Mouse (Mus musculus) spleen, adult 18-20 months (tissue): Measurements from ENCODE around the gene Olfr1106.

Source experiments
- DNase-seq, 2 experiments: peaks; one replicate each; pipeline ENCODE4 v3.0.0; 2022; ENCODE audit warnings: mixed read lengths in 2 of 2

The Olfr1106 gene

DNA sequence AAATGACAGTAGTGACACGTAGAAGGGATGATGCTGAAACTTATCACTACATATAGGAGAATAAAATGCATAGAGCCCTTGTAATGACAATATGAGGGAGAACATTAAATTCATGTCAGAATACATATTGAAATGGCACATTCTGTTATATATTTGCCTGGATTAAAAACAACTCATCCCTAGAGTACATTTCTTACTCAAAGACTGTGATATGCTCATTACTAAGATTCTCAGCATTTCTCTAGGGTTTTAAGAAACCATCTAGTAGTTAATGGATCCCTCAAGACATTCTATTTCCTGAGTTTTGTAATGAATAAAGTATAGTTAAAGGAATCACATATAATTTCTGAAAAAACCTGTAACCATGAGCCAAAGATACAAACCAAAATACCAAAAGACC is at the start of gene Olfr1106:
Gene Olfr1106, minus strand, starts transcription at position 101 of the 400 bp plus-strand sequence.
- no peak for DNase-seq

DNA sequence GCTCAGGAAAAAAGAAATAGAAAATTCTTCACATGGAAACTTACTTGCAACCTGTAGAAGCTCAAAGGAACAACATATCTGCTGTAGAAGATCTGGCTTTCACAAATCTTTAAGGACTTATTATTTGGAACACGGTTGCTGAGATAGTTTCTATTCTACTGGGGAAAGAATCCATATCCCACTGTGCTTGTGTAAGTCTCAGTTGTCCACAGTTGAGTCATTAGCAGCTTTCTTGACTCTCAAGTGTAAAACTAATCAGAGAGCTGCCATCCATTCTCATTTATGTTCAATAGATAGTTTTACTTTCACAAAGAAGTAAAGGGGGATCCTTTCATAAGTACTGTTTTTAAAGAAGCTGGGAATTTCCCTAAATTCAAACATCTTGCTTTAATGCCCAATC is 43.8 kb upstream of the Olfr1106 start, which contains the start of gene Olfr1109:
Gene Olfr1109, minus strand, starts transcription at position 101 of the 400 bp plus-strand sequence.
- no peak for DNase-seq

DNA sequence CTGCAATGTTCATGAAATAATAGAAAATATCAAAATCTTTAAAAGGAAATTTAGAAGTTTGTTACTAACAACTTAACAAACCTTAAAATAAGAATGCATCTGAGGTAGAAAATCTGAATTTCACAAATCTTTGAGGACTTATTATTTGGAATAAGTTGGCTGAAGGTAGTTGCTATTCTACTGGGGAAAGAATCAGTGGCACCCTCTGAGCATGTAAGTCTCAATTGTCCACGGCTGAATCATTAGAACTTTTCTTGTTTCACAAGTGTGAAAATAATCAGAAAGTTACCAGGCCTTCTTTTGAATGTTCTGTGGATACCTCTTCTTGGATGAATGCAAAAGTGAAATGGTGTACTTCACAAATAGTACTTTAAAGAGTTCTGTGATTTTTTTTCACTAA is 23.6 kb upstream of the Olfr1106 start, which contains the start of gene Olfr1107:
Gene Olfr1107, minus strand, starts transcription at position 101 of the 400 bp plus-strand sequence.
- DNase-seq, result no peak

DNA sequence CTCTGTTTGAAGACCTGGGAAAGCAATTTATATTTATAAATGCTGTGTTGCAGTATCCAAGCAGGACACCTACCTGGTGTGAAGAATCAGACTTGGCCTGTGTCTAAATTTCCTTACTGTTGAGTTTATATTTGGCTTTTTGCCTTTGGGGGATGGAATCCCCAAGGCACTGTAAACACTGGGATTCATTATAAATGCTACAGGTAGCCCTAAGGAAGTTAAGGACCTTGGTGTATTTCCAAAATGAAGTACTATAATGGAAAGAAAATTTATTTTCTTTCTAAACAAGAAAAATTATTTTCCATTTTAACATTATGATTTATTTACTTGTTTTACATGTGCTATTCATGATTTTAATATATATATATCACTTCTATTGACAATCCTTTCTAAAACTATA is 15.6 kb downstream of the Olfr1106 start, which contains the start of gene Olfr1105:
Gene Olfr1105, minus strand, starts transcription at position 101 of the 400 bp plus-strand sequence.
- DNase-seq, result no peak

DNA sequence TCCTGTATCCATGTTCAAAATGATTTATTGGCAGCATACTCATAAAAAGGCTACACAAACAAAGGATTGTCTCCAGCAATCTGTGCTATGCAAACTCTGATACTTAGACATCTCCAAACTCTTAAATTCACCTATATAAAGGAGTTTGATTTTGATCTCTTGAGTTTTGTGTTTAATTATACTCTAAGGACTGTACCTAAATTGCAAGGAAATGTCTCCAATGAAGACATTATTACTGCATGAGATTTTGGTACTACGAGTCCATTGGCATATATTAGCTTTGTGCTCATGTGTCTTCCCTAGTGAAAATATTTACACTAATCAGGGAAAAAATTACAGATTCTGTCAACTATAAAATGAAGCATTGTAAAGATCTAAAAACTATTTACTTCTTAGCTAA is 25.1 kb downstream of the Olfr1106 start, which contains the start of gene Olfr1104:
Gene Olfr1104, minus strand, starts transcription at position 101 of the 400 bp plus-strand sequence.
- DNase-seq, result no peak

DNA sequence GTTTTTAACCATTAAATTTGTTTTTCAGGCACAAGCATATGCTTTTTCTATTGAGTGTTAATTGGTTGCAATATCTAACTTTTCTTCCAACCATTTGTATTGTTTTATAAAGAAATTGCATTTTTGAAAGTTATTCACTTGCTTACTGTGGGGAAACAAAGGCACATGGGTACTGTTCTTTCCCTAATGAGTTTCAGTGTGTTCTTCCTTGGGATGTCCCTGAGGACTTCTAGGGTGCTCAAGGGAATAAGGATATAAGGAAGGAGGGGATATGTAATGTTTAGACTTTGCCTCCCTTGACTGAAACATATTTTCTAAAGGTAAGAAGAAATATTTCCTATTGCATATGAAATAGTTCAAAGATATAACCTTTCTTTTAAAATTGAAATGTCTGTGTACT is 54.0 kb downstream of the Olfr1106 start, which contains the start of gene Olfr1102:
Gene Olfr1102, plus strand, starts transcription at position 301 of the 400 bp plus-strand sequence.
- no peak for DNase-seq
